Mouse (Mus musculus) A20 (cell line): Measurements from ENCODE around the gene Myo18a.
"Not testable (repeated sequence)": the region's sequence is repeated elsewhere in the genome, so short reads cannot be mapped to it uniquely, and the experiment has no call there.

Experiments
- DNase-seq: peaks from one replicate; pipeline ENCODE4 v3.0.0-alpha.2; 2011; ENCODE audit warnings: low read depth, low spot score

Myo18a gene

GRCm38 (mm10) chr11:77762783-77763672, at the start of gene Myo18a:
Gene Myo18a (plus strand): TSS chr11:77763246.
- DNase-seq, result peak; percentile 80

DNA sequence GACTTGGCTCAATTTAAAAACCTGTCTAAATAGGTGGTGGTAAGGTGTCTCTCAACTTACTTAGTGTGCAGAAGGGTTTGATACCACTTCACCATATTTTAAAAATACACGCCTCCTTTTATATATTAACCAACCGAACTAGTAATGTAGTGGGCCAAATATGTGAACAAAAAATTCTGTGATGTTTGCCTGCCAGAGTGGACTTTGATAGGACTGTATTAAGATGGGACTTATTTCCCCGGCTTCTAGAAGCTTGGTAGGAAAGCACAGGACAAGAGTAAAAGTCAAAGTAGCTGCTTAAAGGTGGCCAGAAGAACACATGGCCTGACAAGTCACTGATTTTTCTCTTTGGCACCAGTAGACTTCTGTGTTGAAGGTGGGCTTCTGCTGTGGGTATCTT, 49.3 kb upstream of the Myo18a start:
- no peak for DNase-seq

GRCm38 (mm10) chr11:77719055-77719454, 44.0 kb upstream of the Myo18a start:
- no peak for DNase-seq

DNA sequence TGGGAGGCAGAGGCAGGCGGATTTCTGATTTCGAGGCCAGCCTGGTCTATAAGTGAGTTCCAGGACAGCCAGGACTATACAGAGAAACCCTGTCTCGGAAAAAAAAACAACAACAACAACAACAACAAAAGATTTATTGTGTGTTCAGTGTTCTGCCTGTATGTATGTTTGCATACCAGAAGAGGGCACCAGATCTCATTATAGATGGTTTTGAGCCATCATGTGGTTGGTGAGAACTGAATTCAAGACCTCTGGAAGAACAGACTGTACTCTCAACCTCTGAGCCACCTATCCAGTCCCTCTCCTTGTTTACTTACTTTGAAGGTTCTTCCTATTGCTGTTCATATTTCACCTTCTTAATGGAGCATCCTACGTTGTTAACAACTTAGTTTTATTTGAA, 41.7 kb upstream of the Myo18a start:
- DNase-seq, result peak; percentile 30

GRCm38 (mm10) chr11:77724766-77725165, 38.3 kb upstream of the Myo18a start:
- DNase-seq, result no peak

DNA sequence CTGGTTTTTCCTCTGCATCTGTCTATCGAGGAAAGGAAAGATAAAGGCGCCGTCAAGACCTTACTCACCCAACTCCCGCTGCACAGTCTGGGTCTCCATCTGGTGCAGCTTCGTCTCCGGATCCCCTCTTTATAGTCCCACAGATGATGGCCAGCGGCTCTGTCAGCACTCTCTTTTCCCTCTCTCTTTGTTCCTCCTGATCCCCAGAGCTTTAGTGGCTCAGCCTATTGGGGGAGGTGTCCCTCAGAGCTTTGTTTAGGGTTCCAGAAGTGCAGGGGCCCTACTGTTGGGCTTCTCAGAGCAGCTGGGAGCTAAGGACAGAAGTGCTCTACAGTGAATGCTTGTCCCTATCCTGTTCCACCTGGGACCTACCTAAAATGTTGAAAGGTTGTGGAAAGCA, 37.9 kb upstream of the Myo18a start, which contains the start of gene Cryba1:
Gene Cryba1 (minus strand): TSS at position 101 of the 400 bp plus-strand sequence.
- no peak for DNase-seq

GRCm38 (mm10) chr11:77728587-77728986, 34.5 kb upstream of the Myo18a start:
- DNase-seq, result no peak

- DNase-seq, result peak; percentile 52
Observed at GRCm38 (mm10) chr11:77737289-77737688, 25.8 kb upstream of the Myo18a start.

GRCm38 (mm10) chr11:77738555-77738954, 24.5 kb upstream of the Myo18a start:
- DNase-seq, result no peak

GRCm38 (mm10) chr11:77743966-77744365, 19.1 kb upstream of the Myo18a start:
- DNase-seq, result peak; percentile 48

DNA sequence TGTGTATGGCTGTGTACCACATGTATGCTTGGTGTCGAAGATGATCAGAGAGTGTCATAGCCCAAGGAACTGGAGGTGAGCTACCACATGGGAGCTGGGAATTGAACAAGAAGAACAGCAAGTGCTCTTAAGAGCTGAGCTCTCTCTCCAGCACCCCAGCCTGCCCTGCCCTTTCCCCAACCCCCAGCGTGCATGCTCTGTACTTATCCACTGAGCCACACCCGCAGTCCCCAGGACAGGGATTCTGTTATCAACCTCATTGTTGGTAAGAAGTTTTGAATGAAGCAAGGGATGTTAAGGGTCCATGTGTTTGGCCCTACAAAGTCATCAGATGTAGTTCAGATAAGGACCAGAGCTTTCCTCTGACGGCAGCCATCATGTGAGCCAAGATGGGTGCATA, 16.4 kb upstream of the Myo18a start:
- DNase-seq, result no peak

GRCm38 (mm10) chr11:77747103-77747502, 15.9 kb upstream of the Myo18a start:
- DNase-seq, result not testable (repeated sequence)

DNA sequence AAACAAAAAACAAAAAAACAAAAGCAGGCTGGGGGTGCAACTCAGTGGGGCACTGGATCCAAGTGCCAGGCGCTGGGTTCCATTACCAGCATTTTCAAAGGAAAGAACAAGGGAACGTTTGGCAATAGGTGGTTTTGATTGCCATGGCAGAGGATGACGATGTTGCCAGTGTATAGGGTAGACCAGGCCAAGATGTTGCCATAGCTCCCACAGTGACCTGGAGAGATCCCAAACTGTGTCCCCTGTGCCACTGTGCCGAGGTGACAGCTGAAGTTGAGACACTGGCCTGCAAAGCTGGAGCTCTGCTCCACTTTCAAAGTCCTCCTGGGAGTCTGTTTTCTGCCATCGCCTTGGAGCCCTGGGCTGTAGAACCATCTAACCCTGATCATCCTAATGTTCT, 14.1 kb upstream of the Myo18a start:
- DNase-seq, result no peak

DNA sequence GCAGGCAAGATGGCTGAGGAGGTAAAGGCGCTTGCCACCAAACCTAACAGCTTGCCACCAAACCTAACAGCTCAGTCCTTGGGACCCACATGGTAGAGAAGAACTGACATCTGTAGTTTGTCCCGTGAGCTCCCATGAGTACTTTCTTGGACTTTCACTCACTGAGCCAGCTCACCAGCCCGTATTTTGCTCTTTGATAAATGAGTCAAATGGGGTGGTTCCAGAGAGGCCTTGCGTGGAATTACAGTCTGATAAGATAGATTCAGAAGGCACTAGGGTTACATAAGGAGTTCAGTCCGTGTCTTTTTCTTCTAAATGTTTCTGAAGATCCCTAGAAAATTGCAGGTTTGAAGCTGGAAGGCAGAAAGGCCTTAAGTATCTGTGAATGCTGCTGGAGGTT, 10.5 kb upstream of the Myo18a start:
- no peak for DNase-seq

- DNase-seq, result no peak
Observed at GRCm38 (mm10) chr11:77753469-77753868, 9.6 kb upstream of the Myo18a start.

GRCm38 (mm10) chr11:77760031-77760430, 3.0 kb upstream of the Myo18a start:
- DNase-seq, result peak; percentile 51

DNA sequence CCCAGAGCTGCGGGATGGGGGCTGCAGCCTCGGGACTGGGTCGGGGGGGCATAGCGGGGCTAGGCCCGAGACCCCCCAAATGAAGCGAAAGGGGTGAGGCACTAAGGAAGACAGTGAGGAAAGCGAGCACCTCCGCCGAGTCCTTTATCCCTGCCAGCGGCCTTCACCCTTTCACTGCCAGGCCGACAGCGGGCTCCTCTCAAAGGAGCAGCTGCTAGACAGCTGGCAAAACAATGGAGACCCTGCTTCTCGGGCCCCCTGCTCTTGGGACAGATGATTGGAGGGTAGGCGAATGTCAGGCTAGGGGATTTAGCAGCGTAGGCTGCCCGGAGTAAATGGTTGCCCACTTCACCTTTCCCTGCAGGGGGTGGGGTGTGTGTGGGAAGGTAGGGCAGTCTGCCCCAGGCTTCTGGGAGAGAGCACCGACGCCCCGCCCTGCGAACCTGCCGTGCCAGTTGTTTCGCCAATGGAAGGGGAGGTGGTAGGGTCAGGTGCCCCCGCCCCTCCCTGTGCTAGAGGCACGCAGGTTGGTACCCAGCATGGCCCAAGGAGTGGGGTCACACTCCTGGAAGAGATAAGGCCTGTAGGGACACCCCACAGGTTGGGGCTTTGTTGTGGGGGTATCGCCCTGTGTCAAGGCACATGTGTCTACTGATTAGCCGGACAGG, 761 bp downstream of the Myo18a start:
- DNase-seq, result peak; percentile 55

GRCm38 (mm10) chr11:77764694-77765458, 1.8 kb downstream of the Myo18a start:
- DNase-seq, result no peak

DNA sequence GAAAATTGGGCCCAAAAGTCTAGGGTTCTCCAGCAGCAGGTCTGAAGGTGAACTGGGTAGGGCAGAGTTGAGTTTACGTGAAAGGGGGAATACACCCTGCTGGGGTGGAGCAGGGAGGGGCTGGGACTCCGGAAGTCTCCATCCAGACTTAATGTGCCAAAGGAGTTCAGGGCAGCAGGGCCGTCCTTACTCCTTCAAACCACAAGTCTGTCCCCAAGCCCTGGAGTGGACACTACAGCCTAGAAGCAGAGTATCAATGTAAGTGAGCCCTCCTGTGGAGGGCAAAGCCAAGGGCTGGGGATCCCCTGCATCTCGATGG, 2.4 kb downstream of the Myo18a start:
- no peak for DNase-seq

GRCm38 (mm10) chr11:77766351-77767001, 3.4 kb downstream of the Myo18a start:
- DNase-seq, result peak; percentile 83

DNA sequence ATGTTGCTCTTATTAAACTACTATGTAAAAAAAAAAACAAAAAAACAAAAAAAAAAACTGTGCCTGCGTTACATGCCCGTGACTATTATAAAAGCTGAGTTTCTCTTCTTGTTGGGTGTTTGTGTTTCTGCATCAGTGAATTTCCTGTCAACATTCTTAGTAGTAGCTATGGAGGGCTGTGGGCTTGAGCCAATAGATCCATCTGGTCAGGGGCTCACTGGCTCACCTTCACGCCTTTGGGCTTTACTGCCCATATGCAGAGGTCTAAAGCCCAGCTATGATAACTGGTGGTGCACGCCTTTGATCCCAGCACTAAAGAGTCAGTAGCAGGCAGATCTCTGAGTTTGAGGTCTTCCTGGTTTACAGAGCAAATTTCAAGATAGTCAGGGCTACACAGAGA, 6.5 kb downstream of the Myo18a start:
- DNase-seq, result peak; percentile 60

DNA sequence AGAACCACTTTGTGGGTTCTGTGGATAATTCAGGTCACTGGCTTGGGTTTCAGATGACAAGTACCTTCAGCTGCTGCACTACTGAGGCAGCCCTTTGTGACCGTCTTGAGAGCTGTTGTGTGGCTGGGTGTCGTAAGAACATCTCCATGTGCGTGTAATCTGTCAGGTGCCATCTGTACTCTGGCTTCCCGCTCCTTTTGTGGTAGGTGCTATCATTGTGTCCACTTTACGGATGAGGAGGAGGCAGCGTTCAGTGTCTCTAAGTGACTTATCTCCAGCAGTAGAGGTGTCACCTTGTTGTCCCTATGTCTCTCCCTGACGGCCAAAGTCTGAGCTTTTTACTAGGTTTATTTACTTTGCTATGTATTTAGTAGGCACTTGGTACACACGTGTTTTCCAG, 7.3 kb downstream of the Myo18a start:
- DNase-seq, result no peak
